Mouse (Mus musculus): ENCODE data around the gene Brd1.

The Brd1 gene

GRCm38 (mm10) chr15:88727204-88727603, 6.8 kb downstream of the Brd1 start:
- no peak for DNase-seq

DNA sequence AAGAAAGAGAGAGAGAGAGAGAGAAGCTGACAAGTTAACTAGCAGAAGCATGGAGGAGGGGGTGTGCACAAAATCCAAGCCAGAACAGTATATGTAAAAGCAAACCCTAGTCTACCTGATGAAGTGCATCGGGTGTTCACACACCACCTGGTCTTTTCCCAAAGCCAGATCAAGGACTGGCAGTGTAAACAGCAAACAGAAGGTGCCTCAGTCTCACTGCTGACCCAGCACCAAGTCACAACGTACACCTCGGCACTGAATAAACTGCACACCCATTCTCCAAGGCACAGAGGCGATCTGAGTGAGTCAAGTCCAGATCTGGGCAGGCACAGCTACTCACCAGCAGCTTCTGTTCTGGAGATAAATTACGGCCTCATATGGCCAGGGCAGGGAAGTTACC, 9.0 kb downstream of the Brd1 start:
- no peak for DNase-seq

GRCm38 (mm10) chr15:88724311-88724710, 9.7 kb downstream of the Brd1 start:
- no peak for DNase-seq

DNA sequence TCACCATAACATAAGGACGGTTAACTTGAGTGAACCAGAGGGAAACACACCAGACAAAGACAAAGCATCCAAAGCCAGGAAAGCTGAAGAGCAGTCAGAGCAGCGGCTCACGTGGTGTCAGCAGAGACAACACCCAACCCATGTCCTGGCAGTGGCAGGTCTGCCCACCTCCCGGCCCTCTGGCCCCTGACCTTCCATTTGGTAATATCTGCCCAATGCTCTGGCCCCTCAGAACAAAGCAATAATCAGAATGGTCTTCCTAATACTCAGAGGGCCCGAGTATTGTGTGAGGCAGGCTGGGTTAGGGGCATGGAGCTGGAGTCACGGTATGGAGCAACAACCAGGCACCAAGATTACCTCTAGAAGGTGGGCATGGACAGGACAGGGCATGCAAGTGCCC, 10.8 kb downstream of the Brd1 start:
- DNase-seq, result no peak

DNA sequence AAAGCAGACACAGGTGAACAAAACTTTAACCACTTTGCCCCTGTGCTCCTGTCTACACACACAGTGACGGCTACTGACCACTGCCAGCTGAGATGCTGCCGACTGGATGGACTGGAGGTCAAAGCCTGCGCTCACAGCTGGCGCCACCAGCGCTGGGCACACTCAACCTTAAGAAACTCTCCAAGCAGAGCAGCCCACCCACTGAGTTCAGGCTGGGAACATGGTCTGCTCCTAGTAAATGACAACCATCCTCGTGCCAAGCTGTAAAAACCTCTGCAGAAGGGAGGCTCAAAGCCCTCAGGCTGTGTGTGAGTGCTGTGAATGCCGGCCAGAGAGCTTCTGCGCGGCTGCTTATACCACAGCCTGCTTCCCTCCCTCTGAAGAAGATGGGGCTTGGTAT, 16.8 kb downstream of the Brd1 start:
- peak; percentile 16 to 43 for DNase-seq

- peak; percentile 16 to 60 for DNase-seq
Observed at GRCm38 (mm10) chr15:88716350-88716749, 17.7 kb downstream of the Brd1 start.

- no peak for DNase-seq
Observed at GRCm38 (mm10) chr15:88714021-88714589, 19.9 kb downstream of the Brd1 start.

DNA sequence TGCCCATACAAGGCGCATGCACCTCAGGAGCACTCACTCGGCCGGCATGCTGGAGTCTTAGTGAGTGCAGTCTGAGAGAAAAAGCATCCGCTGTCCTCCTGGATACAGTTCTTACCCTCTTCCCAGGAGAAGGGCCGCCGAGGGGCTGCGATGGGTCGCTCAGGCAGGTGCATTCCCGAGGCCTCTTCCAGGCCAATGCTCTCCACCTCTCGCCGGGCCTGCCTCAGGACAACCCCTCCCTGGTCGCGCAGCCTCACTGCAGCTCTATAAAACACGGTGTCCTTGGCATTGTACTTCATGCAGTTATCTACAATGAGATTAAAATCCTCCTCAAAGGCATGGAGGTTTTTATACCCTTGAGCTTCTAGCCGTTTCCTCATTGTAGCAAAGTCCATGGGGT, 21.5 kb downstream of the Brd1 start:
- no peak for DNase-seq

GRCm38 (mm10) chr15:88709878-88710277, 24.2 kb downstream of the Brd1 start:
- DNase-seq, result no peak

- DNase-seq, result no peak
Observed at GRCm38 (mm10) chr15:88708657-88709511, 25.1 kb downstream of the Brd1 start.

DNA sequence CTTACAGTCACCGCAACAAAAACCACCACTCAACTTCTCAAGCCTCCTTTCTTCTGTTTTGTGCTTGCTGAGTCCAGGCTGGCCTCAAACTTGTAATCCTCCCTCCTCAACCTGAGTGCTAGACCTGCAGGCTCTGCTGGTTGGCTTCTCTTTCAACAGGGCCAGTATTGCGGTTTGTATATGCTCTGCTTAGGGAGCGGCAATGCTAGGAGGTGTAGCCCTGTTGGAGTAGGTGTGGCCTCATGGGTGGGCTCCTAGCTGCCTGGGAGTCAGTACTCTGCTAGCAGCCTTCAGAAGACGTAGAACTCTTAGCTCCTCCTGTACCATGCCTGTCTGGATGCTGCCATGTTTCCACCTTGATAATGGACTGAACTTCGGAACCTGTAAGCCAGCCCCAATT, 25.8 kb downstream of the Brd1 start:
- DNase-seq, result no peak

GRCm38 (mm10) chr15:88706987-88707386, 27.0 kb downstream of the Brd1 start:
- peak; percentile 23 to 27 for DNase-seq

DNA sequence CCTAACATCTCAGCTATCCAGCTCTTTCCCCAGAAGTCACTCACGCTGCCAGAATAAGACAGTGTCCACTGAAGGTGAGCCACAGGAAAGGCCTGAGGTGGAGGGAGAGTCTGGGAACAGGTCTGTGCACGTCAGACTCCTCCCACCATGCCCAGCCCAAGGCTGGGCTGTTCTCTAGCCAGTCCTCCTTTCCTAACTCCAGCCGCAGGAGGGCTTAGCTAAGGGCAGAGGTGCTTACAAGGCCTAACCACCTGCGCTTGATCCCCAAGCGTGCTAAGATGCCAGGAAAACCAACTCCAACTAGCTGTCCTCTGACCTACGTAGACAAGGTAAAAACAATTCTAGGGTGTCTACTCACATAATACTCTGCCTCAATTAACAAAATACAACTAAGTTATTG, 27.7 kb downstream of the Brd1 start:
- DNase-seq, result peak in 1 of 2 experiments; percentile 30

- peak; percentile 56 to 67 for DNase-seq
Observed at GRCm38 (mm10) chr15:88704284-88704683, 29.7 kb downstream of the Brd1 start.

GRCm38 (mm10) chr15:88702501-88702900, 31.5 kb downstream of the Brd1 start:
- peak; percentile 41 to 51 for DNase-seq

DNA sequence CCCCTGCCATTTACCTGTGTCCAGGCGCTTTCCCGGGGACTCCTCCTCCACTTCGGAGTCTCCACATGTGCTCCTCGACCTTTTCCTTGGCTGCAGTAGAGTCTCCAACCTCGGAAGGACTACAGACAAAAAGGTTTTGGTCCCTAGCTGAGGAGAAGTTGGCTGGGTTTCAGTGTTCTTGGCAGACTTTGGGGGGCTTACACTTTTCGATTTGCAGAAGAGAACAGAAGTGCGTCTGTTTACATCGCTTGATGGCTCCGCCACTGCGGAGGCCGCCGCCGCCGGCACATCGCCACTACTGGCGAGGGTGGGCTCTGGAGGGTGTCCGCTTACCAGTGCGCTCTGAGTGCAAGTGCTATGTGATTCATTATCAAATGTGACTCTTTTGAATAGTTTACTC, 33.3 kb downstream of the Brd1 start:
- DNase-seq, result no peak

DNA sequence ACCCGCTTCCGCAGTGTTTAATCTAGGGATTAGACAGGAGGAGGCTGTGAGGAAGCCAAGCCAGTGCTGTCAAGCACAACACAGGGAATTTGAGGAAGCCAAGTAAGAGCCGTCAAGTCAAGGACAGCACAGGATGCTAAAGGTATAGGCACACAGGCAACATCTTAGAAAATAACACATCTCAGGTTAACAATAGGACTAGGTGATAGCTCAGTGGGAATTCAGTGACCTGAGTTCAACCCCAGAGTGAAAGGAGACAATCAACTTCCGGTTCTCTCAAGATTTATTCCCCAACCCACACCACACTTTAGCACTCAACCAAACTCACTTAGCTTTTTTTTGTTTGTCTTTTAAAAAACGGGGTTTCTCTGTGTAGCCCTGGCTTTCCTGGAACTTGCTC, 34.5 kb downstream of the Brd1 start:
- DNase-seq, result no peak

GRCm38 (mm10) chr15:88697586-88697985, 36.4 kb downstream of the Brd1 start:
- DNase-seq, result no peak

DNA sequence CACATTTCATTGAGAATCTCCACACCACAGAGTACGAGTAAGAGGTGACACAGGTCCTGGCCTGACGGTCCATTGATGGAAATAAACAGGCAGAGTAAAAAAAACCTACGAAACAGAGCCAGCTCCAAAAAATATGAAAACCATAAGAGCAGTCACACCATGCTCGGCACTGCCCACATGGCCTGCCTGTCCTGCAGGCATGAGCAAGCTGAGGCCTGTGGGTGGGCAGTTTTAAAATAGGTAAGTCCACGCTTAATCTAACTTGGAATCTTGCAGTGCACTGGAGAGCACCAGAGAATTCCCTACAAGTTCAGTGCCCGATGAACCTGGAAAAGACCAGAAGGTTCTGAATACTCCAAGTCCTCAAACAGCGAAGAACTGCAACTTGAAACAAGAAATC, 38.0 kb downstream of the Brd1 start:
- DNase-seq, result no peak

GRCm38 (mm10) chr15:88694033-88694432, 40.0 kb downstream of the Brd1 start:
- DNase-seq, result peak in 1 of 2 experiments; percentile 40

DNA sequence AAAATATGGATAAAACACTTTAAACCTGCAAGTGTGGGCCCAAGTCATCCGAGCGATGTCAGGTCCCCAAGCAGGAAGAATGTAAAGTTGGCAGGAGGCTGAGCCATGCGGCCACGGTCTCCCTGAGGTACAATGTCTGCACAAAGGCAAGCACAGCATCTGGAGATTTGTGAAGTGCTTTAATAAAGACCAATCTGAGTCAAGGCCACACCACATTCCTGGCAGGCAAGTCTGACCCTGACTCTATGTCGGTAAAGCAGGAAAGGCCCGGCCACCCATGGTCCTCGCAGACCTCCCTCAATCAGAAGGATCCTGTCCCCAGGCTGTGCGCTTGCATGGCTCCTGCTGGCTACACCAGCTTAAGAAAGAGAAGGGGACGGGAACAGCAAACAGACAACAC, 41.3 kb downstream of the Brd1 start:
- DNase-seq, result no peak

DNA sequence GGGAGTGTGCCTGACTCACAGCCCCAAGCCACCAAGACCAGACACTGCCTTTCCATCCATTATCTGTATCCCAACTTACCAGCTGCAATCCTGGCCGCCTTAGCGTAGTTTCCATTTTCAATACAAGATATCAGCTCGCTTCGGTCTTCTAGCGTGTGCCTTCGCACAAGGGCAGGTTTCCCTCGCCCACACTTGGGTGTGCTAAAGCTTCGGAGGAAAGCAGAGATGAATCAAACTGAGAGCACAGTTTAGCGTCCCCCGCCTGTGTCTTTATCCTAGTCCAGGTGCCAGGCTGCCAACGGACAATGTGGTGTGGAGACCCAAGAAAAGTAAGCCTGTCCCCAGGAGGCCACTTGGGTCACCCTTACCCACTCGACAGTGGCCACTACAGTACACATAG, 42.9 kb downstream of the Brd1 start:
- no peak for DNase-seq

DNA sequence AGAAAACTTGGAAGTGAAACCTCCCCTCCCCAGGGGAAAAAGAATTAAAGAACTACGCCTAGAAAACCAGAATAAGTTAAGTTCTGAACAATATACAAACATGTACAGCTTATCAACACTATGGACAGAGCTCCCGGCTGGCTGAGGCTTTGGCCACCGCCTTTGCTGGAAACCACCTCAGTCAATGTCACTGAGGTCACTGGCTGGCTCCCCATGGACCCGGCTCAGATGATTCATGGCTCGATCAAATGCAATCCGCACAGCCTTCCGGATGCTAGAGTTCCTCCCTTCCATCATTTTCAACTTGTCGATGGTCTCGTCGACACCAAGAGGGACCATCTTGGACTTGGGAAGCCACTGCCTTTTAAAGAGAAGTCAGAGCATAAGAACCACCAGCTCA, 45.9 kb downstream of the Brd1 start:
- no peak for DNase-seq

DNA sequence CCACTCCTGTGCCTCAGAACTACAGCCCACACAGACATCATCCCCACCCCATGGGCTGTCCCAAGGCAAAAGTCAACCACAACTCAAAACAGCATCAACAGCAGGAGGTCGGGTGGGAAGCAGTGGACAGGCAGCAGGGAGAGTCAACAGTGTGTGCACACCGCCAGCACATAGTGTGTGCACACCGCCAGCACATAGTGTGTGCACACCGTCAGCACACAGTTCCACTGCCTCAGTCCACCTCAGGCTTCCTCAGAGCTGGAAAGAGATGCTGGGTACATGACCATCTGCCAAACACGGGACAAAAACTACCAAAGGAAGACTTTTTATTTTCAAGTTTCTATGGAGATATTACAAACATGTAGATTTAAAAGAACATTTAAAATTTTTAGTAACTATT, 47.3 kb downstream of the Brd1 start:
- DNase-seq, result no peak

- no peak for DNase-seq
Observed at GRCm38 (mm10) chr15:88684039-88684438, 50.0 kb downstream of the Brd1 start.

Data from kidney, postnatal 36 days (tissue).